Mouse (Mus musculus) left cerebral cortex, adult 2 months (tissue): ENCODE data around the gene Ufsp2. TPM values are rescaled to one million over a fixed set of nuclear protein-coding genes. Genes with fewer than 3 reads are reported as not detected.
A peak's percentile ranks its signal among the peaks of the same experiment; 100 is the strongest.

Experiments
- DNase-seq, 2 experiments: peaks; one replicate each; pipeline ENCODE4 v3.0.0; 2021 to 2022; ENCODE audit warnings: low spot score in 2 of 2, mixed read lengths in 1 of 2; ENCODE audit errors: extremely low spot score in 1 of 2
- H3K27ac ChIP-seq: fragments of 200-600 bp; 2 replicates; pipeline ENCODE4 v1.8.1; 2022
- H3K4me3 ChIP-seq: fragments of 200-600 bp; 2 replicates; pipeline ENCODE4 v1.8.1; 2022
- CTCF ChIP-seq: fragments of 200-600 bp; IDR thresholded peaks from 2 replicates; pipeline ENCODE4 v1.8.1; 2022; ENCODE audit warnings: antibody characterized with exemption, mild to moderate bottlenecking, moderate library complexity
- intact Hi-C: fragments of 180-260 bp; cut with DNase I; formaldehyde crosslinking; loops from one replicate; pipeline ENCODE4 v1.15.1; 2025
- total RNA-seq, 2 experiments: library from RNA; stranded (reverse); gene quantifications; 2 replicates each; pipeline ENCODE4 v1.2.3; 2021

The Ufsp2 gene
- total RNA-seq, 2 experiments from 2014 or later, result 50.9 to 54.2 TPM

GRCm38 (mm10) chr8:46022758-46023157, 47.4 kb downstream of the Ufsp2 start:
- Histone ChIP-seq H3K27ac (no peak overlapping the region), H3K4me3 (no peak overlapping the region)
- DNase-seq, result no peak
- intact Hi-C loops, result no loop called here
- no peak for TF ChIP-seq CTCF

DNA sequence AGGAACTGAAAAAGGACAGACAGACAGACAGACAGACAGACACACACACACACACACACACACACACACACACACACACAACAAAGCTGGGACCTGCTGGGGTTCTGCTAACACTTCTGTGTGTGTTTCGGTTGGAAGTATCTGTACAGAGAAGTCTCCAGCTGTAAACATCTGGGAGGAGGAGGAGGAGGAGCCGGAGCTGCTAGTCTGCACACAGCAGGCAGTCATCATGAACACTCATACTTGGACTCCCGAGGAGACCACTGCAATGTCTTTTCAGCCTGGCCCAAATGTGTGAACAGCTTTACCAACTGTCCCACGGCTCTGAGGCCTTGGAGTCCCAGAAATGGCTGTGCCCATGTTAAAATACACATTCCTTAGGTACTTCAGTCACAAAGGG, 49.1 kb downstream of the Ufsp2 start:
- H3K27ac ChIP-seq, result no peak overlapping the region
- TF ChIP-seq CTCF, result no peak
- H3K4me3 ChIP-seq, result no peak overlapping the region
- DNase-seq, result no peak
- intact Hi-C loops, result no loop called here

DNA sequence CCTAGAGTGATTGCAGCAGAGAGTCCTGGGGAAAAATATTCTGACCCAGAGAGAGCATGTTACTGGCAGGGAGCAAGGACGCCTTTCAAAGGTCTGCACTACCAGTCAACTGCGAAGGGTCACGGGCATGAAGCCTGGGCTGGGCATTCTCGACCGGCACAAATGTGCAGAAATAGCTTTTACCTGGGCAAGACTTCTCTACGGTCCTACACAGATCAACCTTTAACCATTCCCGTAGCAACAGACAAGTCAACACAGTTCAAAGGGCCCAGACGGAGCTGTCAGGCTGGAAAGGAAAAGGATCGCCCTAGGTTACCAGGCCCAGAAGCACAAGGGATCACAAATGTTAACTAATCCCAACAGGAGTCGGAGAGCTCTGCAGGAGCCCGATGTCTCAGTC, 60.9 kb downstream of the Ufsp2 start:
- Histone ChIP-seq H3K4me3 (no peak overlapping the region), H3K27ac (no peak overlapping the region)
- no peak for DNase-seq
- TF ChIP-seq CTCF, result no peak
- intact Hi-C loops, result no loop called here

- Histone ChIP-seq H3K4me3 (no peak overlapping the region), H3K27ac (peak overlapping the region; percentile 53; the same call in 1 of the 2 replicates)
- no peak for TF ChIP-seq CTCF
- intact Hi-C loops, result no loop called here
- peak in 1 of 2 experiments; percentile 3 for DNase-seq
Measured at GRCm38 (mm10) chr8:46039666-46040065, 64.3 kb downstream of the Ufsp2 start.

DNA sequence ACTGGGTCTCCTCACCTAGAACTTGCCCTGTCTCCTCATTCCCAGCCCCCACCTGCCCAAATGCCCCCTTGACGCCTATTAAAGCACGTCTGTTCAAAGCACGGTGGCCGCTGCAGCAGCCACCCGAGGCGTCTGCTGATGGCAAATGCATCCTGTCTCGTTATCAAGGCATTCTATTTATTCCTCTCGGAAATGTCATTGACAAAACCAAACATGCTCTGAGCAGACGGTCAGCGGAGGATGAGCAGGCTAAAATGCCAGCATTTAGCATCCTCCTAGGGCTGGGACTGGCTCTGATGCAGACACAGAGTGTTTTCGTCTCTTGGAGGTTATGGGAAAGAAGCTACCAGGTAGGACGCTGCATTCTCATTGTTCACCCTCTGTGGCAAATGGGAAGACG, 64.9 kb downstream of the Ufsp2 start:
- Histone ChIP-seq H3K27ac (peak overlapping the region; percentile 53), H3K4me3 (no peak overlapping the region)
- intact Hi-C loops, result no loop called here
- TF ChIP-seq CTCF, result no peak
- peak; percentile 6 to 39 for DNase-seq

Other genes starting within 250 kb of the Ufsp2 start
- gene Pdlim3, start 90.1 kb upstream of the Ufsp2 start, total RNA-seq, result 1 to 10 TPM; 2.2 to 2.4 TPM
- 1 to 10 TPM in 1 of 2 experiments, under 1 TPM in 1; 0.84 to 1.3 TPM for gene Ccdc110, start 40.9 kb upstream of the Ufsp2 start, total RNA-seq
- 1 to 10 TPM; 1.7 to 2.9 TPM for gene 1700029J07Rik, start 276 bp upstream of the Ufsp2 start, total RNA-seq
- gene Lrp2bp, start 23.8 kb downstream of the Ufsp2 start, total RNA-seq, result under 1 TPM; 0.11 to 0.58 TPM
- 1 to 10 TPM; 7.1 to 8.2 TPM for gene Ankrd37, start 30.2 kb downstream of the Ufsp2 start, total RNA-seq
- gene Cfap97, start 176.2 kb downstream of the Ufsp2 start, total RNA-seq, result 10 to 100 TPM; 21.6 to 22.4 TPM
- gene Snx25, start 176.6 kb downstream of the Ufsp2 start, total RNA-seq, result 10 to 100 TPM; 45.7 to 48.0 TPM
- gene Slc25a4, start 235.8 kb downstream of the Ufsp2 start, total RNA-seq, result 100 to 1,000 TPM; 535 to 559 TPM